Mouse (Mus musculus): ENCODE measurements around the gene Fam189b.

The Fam189b gene

GRCm38 (mm10) chr3:89231345-89231744 lies 48.4 kb downstream of the Fam189b start:
- no peak for DNase-seq

- DNase-seq = no peak
These were observed 48.9 kb downstream of the Fam189b start for GRCm38 (mm10) chr3:89231772-89232275.

GRCm38 (mm10) chr3:89232614-89233013 lies 49.7 kb downstream of the Fam189b start:
- no peak for DNase-seq

- no peak for DNase-seq
These were observed 50.7 kb downstream of the Fam189b start for GRCm38 (mm10) chr3:89233562-89234110.

- no peak for DNase-seq
These were observed 53.6 kb downstream of the Fam189b start for GRCm38 (mm10) chr3:89236516-89236915.

DNA sequence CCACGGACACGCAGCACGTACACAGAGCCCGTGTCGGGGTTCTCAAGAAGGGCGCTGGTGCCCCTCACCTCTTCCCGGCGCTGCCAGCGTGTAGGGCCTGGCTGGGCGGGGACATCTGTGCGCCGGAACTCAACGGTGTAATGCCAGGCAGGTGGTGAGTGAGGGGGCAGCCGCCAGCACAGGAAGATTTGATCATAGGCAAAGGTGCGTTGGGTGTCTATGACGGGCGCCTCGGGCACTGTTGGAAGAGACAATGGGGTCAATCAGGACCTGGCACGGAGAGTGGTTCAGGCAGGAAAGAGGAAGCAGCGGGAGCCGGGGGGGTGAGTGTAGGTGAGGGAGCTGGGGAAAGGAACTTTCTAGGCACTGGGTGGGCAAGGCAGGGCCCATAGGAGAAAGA lies 54.7 kb downstream of the Fam189b start:
- no peak for DNase-seq

- DNase-seq = no peak
These were observed 55.6 kb downstream of the Fam189b start for GRCm38 (mm10) chr3:89238494-89238893.

Data from right cerebral cortex, postnatal 4 days (tissue).